Mouse (Mus musculus): ENCODE measurements around the gene Zfp398. TPM values are rescaled to one million over a fixed set of nuclear protein-coding genes. Genes with fewer than 3 reads are reported as not detected.

Zfp398 gene
- polyA plus RNA-seq (2014; fragmentation: Illumina TruSeq; extraction: RNeasy Lipid Tissue Mini Kit (QIAGEN cat#74804); ENCODE audit: insufficient read depth, low read depth, low replicate concordance), result 2.2 TPM

GRCm38 (mm10) chr6:47835482-47835983 lies at the start of gene Zfp398:
Gene Zfp398, plus strand, starts transcription at chr6:47835661.

GRCm38 (mm10) chr6:47813257-47813878 lies 22.1 kb upstream of the Zfp398 start, which contains the start of gene Pdia4:
Gene Pdia4, minus strand, starts transcription at chr6:47813430.

GRCm38 (mm10) chr6:47830104-47831078 lies 5.1 kb upstream of the Zfp398 start, which contains the start of gene Zfp786:
Gene Zfp786, minus strand, starts transcription at chr6:47830867.

GRCm38 (mm10) chr6:47877058-47877457 lies 41.6 kb downstream of the Zfp398 start, which contains the start of gene Zfp282:
Gene Zfp282, plus strand, starts transcription at chr6:47877204.

DNA sequence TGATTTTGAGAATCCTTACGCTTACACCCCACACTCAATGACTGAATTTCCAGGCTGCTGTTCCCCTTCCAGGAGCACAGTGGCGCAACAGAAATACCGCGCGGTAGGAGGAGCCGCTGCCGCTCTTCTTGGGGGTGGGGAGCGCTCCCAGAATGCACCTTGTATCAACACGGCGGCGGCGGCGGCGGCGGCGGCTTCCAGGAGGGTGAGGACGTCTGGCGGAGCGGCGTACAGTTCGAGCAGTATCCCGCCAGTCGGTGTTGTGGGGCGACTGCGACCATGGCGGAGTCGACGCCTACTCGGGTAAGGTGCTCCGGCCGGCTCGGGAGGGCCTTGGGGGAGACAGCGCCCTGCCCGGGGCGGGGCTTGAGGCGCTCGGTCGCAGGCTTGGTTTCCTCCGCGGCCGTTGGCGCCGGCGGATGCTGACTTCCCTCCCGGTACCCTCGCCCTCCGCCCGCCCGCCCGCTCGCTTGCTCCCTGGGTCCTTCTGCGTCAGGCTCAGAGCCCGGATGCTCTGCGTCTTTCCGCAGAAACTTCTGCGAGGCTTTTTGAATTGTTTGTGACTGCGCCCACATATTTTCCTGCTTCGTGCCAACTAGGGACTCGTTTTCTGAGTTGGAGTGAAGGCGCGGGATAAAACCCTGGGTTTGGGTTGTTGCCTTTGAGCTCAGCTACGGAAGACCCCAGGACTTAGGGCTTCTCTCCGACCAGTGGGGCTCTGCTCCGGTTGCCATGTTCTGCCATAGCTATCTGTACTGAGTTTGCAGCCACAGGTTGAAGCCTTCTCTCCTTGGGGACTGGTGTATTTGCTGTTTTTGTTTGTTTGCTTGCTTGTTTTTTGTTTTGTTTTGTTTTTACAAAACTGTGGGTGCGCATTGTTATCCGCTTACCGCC lies 85.2 kb downstream of the Zfp398 start, which contains the start of gene Zfp212:
Gene Zfp212 (plus strand): TSS at position 30 of the 894 bp plus-strand sequence.

Other genes with a start within 250 kb of the Zfp398 start
- 7.8 TPM for gene Ezh2, start 240.3 kb upstream of the Zfp398 start, polyA plus RNA-seq (2014; fragmentation: Illumina TruSeq; extraction: RNeasy Lipid Tissue Mini Kit (QIAGEN cat#74804); ENCODE audit: insufficient read depth, low read depth, low replicate concordance)
- 62.2 TPM for gene Pdia4, start 22.2 kb upstream of the Zfp398 start, polyA plus RNA-seq (2014; fragmentation: Illumina TruSeq; extraction: RNeasy Lipid Tissue Mini Kit (QIAGEN cat#74804); ENCODE audit: insufficient read depth, low read depth, low replicate concordance)
- 0.34 TPM for gene Zfp786, start 4.8 kb upstream of the Zfp398 start, polyA plus RNA-seq (2014; fragmentation: Illumina TruSeq; extraction: RNeasy Lipid Tissue Mini Kit (QIAGEN cat#74804); ENCODE audit: insufficient read depth, low read depth, low replicate concordance)
- gene Zfp282, start 41.5 kb downstream of the Zfp398 start, polyA plus RNA-seq (2014; fragmentation: Illumina TruSeq; extraction: RNeasy Lipid Tissue Mini Kit (QIAGEN cat#74804); ENCODE audit: insufficient read depth, low read depth, low replicate concordance), result 3.3 TPM
- 10.7 TPM for gene Zfp212, start 84.8 kb downstream of the Zfp398 start, polyA plus RNA-seq (2014; fragmentation: Illumina TruSeq; extraction: RNeasy Lipid Tissue Mini Kit (QIAGEN cat#74804); ENCODE audit: insufficient read depth, low read depth, low replicate concordance)
- 3.2 TPM for gene Zfp956, start 117.7 kb downstream of the Zfp398 start, polyA plus RNA-seq (2014; fragmentation: Illumina TruSeq; extraction: RNeasy Lipid Tissue Mini Kit (QIAGEN cat#74804); ENCODE audit: insufficient read depth, low read depth, low replicate concordance)
- gene Zfp777, start 213.2 kb downstream of the Zfp398 start, polyA plus RNA-seq (2014; fragmentation: Illumina TruSeq; extraction: RNeasy Lipid Tissue Mini Kit (QIAGEN cat#74804); ENCODE audit: insufficient read depth, low read depth, low replicate concordance), result 9.3 TPM

All from lung, adult 10 weeks (tissue).